Mouse (Mus musculus) thymus, postnatal 0 days (tissue): ENCODE results near the gene Gng8. TPM values are rescaled to one million over a fixed set of nuclear protein-coding genes. Genes with fewer than 3 reads are reported as not detected.

ENCODE experiments used
- DNase-seq: peaks from one replicate; pipeline ENCODE4 v3.0.0-alpha.2; 2015; ENCODE audit warnings: low spot score
- polyA plus RNA-seq: library from polyadenylated mRNA; unstranded; fragments of >200 nt; fragmentation: Nextera tagmentation; extraction: Ambion mirVana; gene quantifications from 2 replicates; pipeline ENCODE4 v1.2.1, GENCODE M21; 2015

Gene Gng8
- 0.44 and 0.85 TPM in 2 replicates for polyA plus RNA-seq

DNA sequence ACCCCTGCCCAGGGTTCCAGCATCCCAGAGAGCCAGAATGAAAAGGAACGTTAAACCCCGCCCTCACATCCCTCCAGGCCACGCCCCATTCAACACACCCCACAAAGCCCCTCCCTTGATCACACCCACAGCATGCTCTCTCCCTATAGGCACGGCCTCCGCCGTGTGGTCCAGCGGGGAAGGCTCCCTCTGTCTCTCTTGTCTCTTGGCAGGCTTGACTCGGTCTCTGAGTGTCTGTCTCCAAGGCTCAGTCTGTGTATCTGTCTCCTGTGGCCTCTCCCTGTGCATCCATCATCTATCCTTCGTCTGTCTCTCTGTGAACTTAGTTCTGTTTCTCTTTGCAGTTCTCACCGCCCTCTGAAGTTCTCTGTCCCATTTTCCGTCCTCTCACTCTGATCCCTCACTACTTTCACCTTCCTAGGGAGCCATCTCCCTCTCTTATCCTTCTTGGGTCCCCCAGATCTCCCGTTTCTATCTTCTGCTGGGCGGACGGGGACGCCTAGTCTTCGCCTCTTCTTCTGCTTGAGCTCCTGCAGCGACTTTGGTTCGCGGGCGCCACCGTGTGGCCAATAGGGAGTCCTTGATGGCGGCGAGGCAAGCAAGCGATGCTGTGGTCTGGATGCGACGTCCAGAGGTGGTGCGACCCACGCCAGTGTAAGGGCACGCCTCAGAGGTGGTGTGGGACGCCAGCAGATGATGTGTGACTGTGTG, at the start of gene Gng8:
TSS of gene Gng8 (plus strand) at position 146 of the 711 bp plus-strand sequence.
- peak; percentile 84 for DNase-seq

DNA sequence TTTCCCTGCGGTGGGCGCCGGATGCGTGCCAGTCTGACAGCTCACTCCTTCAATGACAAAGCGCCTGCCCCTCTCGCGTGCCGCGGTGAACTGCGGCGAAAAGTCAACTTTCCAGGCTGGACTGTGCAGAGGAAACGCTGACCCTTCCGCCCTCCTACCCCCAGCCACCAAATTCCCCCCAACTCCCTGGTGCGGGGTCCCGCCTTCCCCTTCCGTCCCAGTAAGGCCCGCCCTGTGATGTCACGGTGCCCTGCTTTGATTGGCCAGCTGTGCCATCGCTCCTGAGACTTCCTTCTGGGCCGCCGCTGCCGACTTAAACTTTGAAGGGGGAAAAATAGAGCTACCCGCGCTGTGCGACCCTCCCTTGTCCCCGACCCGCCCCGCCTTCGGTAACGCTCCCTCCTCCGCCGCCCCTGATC, 48.9 kb upstream of the Gng8 start, which contains the start of gene Prkd2:
TSS of gene Prkd2 (plus strand) at position 258 of the 419 bp plus-strand sequence.
- DNase-seq: peak; percentile 93

DNA sequence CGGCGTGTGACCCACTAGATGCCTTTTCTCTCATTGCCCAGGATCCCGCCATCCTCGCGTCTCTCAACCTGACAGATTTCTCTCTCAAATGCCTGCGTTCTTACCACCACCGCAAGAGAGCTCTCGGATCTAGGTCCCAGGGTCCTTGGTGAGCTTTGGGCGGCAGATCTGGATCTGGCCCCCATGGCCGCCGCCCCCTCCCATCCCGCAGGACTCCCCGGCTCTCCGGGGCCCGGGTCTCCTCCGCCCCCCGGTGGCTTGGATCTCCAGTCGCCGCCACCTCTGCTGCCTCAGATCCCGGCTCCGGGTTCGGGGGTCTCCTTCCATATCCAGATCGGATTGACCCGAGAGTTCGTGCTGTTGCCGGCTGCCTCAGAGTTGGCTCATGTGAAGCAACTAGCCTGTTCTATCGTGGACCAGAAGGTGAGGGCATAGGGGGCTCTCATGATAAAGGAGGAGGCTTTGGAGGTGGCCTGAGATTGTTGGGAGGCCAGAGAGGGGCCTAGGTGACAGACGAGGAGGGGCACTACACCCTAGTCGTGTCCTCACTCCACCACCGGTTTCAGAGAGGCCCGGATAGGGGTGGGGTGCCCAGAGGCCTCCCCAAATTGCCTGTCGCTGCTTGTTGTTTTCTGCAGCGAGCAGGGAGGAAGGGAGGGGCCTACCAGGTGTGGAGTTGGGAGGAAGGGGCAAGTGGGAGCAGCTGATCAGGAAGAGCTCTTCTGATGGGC, 48.0 kb upstream of the Gng8 start:
- peak; percentile 75 for DNase-seq

DNA sequence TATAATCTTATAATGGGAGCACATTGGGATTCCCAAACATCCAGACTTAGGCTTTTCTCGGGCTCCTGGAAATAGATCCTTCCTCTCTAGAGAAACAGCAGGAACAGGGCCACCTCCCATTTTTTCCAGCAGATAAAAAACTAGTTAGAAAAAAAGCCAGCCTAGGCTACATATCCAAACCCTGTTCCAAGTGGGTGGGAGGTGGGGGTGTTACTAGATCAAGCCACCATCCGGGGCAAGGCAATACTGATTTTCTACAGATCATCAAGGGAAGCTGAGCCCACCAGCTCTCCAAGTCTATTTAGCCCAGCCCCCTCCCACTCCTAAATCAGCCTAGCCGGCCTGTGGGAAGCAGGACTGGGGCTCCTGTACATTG, 46.9 kb upstream of the Gng8 start:
- no peak for DNase-seq

DNA sequence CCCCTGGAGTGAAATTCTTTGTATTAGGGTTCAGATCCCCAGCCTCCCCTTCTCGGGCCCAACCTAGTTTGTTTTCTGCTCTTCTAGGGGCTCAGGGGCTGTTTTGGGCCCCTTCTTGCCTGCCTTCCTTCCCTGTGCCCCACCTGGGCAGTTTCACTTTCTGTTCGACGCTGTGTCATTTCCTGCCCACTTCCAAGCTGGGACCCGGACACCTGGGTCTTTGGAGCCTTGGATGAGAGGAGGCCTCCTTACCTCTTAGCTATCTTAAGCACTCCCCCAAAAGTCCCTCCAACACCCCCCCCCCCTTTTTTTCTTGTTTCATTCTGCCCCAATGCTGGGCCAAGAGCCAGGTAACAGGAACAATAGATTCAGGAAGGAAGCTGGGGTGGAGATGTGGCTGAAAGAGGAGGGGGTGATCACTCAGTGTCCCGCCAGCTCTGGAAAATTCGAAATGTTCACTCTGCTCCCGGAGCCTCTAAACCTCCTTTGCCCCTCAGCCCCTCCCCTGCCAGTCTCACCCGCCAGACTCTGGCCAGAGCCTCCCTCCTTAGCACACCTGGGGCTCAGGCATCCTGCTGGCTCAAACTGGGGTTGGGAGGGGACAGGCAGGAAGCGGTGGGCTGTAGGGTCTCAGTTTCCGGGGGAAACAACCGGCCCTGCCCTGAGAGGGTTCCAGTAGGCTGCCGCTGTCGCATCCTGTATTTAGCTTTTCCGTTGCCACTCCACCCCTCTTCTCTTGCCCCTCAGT, 46.3 kb upstream of the Gng8 start:
- DNase-seq: peak; percentile 84

DNA sequence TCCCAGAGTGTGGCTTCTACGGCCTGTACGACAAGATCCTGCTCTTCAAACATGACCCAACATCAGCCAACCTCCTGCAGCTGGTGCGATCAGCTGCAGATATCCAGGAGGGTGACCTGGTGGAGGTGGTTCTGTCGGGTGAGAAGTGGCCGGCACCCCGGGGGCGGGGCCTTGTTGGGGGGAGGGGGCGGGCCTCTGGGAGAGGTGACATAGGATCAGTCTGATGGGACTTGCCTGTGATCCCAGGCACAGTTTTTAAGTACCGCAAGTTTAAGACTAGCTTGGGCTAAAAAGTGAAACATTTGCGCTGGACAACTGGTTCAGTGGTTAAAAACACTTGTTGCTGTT, 45.8 kb upstream of the Gng8 start:
- DNase-seq: no peak

DNA sequence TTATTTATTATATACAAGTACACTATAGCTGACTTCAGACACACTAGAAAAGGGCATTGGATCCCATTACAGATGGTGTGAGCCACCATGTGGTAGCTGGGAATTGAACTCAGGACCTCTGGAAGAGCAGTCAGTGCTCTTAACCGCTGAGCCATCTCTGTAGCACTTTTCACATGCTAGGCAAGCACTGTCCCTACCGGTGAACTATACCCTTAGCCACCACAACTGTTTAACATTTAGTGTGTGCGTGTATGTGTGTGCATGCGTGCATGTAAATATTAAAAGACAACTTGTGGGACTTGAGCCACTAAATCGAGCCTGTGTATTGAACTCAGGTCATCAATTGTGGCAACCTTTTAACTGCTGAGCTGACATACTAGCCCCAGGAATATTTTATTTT, 44.8 kb upstream of the Gng8 start:
- no peak for DNase-seq

DNA sequence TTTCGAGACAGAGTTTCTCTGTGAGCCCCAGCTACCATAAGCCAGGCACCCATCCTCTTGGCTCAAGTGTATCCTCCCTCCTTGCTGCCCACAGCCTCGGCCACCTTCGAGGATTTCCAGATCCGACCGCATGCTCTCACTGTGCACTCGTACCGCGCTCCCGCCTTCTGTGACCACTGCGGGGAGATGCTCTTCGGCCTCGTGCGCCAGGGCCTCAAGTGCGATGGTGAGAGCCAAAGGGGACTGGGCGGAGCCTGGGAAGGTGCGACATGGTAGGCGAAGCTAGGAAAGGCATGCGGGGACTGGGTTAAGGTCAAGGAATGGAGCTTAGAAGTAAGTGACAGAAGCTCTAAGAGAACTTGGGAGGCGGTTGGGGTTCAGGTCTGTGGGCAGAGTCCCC, 44.1 kb upstream of the Gng8 start:
- DNase-seq: no peak

DNA sequence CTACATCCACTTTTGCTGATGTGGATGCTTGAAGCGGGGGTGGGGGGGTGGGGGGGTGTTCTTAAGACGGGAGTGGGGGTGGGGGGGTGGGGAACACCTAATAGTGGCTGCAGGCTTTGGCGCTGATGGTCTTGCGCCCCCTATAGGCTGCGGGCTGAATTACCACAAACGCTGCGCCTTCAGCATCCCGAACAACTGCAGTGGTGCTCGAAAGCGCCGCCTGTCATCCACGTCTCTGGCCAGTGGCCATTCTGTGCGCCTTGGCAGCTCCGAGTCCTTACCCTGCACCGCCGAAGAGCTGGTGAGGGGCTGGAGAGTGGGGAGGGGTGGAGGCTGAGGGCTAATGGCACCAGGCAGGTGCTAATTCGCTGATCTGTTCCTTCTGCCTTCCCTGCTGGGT, 43.0 kb upstream of the Gng8 start:
- DNase-seq: peak; percentile 46

DNA sequence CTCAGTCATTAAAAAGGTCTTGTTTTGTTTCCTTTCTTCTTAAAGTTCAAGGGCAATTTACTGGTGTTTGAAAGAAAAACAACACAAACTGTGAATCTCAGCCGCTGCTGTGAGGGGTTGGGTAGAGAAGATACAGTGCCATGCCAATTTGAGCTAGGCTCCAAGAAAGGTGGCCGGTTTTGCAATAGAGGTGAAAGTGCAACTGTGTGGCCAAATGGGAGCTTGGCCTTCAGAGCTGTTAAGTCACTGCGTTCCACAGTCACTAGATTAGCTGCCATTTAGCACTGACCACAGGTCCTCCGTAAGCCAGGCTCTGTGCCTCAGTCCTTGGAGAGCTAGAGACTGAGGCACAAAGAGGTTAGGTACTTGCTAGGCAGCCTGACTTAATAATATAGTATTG, 40.0 kb upstream of the Gng8 start:
- DNase-seq: no peak

DNA sequence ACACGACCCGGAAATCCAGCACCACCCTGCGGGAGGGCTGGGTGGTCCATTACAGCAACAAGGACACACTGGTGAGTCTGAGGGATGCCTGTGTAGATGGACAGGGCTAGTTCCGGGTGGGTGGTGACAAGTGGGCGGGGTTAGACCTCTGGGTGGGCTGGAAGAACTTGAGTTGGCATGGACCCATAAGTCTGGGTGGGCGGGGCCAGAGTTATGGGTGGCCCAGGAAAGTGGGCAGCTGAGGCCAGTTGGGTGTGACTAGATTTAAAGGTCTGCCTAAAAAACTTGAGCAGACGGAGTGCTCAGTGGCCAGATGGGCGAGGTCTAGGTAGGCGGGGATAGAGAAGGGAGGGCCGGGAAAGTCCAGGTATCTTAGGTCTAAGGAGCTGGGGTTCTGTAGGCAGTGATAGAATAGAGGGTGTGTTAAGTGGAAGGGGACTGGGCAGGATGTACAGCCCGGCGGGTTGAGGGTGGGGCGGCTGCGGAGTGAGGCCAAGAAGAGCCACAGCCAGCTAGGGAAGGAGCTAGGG, 38.2 kb upstream of the Gng8 start:
- no peak for DNase-seq

DNA sequence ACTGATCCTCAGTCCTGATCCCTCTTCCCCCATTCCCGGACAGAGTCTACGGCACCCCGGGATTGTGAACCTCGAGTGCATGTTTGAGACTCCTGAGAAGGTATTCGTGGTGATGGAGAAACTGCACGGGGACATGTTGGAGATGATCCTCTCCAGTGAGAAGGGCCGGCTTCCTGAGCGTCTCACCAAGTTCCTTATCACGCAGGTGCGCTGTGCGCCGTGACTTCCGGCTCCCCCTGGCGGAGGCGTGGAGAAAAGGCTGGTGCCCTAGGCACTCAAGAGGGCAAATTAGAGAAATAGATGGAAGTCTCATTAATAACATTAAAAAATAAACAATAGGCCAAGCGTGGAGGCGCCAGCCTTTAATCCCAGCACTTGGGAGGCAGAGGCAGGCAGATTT, 33.2 kb upstream of the Gng8 start:
- peak; percentile 68 for DNase-seq

DNA sequence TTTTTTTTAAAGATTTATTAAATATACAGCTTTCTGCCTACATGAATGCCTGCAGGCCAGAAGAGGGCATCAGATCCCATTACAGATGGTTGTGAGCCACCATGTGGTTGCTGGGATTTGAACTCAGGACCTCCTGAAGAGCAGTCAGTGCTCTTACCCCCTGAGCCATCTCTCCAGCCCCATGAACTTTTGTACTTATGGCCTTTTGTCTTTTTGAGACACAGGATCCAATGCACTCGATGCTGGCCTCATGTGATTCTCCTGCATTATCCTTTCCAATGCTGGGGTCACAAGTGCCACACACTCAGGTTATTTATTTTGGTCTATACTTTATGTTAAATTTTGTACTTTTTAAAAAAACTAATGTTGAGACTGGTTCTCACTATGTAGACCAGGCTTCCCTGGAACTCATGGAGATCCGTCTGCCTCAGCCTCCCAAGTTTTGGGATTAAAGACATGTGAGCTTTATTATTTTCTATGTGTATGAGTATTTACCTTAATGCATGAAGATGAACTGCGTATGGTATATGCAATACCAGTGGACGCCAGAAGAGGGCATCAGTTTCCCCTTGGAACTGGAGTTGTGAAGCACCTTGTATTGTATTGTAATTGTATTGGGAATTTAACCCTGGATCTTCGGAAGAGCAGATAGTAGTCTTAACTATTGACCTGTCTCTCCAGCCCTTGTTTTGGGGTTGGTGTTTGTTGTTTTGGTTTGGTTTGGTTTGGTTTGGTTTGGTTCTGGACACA, 31.5 kb upstream of the Gng8 start:
- DNase-seq: peak; percentile 55

DNA sequence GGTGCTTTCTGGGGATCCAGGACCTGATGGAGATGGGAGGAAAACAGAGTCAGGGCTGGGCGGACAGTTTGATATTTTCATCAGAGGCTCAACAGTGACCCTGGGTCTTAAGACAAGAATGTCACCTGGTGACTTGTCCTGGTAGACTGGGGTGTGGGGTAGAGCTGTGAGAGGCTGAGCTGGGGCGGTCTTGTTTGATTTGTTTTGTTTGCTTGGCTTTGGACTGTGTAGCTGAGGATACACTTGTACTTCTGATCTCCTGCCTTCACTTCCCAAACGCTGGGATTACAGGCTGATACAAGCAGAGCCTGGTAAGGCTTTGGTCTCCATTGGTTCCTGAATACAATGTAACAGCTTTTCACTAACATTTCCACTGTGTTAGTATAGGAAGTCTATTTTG, 24.1 kb upstream of the Gng8 start:
- no peak for DNase-seq

DNA sequence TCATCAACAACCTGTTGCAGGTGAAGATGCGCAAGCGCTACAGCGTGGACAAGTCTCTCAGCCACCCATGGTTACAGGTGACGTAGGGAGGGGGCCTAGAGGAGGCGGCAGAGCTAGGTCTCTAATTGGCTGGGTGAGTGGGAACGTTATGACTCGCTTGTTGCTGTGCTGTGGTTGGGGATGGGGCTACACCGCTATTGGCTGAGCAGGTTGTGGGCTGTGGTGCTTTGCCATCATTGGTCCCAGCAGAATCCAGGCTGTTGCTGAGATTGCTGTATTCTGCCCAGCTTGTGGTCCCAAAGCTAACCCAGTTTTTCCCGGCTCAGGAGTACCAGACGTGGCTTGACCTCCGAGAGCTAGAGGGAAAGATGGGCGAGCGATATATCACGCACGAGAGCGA, 22.1 kb upstream of the Gng8 start:
- DNase-seq: no peak

DNA sequence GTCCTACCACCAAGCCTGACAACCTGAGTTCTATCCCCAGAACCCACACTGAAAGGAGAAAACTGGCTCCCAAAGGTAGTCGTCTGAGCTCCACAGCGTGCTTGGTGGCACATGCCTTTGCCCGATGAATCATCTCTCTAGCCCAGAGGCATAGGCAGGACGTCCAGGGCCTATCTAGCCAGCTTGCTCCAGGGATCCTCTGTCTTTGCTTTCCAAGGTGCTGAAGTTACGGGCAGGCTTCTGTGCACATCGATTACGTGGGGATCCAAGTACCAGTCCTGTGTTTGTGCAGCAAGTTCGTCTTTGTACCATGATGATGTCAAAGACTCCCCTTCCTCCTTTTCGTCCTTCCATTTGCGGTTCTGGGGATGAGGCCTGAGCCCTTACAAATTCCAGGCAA, 20.0 kb upstream of the Gng8 start:
- DNase-seq: no peak

DNA sequence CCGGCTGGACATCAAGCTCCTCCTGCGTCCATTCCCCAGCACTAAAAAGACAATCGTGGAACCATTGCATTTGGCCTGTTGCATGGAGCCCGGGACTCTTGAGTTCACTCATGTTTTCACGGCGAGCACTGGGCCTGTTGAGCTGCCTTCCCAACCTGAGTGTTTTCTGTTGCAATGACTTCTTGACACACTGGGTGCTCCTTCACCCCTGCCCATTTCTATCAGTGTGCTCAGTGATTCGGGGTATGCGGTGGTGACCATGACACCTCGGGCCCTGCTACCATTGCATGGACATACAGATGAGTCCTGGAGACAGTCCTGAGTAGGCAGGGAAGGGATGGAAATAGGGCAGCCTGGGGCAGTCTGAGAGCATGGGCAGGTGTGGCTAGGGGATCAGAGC, 19.1 kb upstream of the Gng8 start:
- DNase-seq: no peak

DNA sequence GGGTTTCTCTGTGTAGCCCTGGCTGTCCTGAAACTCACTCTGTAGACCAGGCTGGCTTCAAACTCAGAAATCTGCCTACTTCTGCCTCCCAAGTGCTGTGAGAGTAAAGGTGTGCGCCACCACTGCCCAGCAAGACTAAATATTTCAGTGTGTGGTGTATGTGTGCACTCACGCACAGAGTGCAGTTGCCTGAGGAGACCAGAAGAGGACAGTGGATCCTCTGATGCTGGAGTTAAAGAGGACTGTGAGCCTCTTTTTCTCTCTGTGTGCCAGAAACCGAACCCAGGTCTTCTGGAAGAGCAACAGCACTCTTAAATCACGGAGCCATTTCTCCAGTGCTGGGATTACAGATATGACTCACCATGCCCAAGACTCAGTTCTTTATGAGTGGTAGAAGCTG, 18.2 kb upstream of the Gng8 start:
- DNase-seq: no peak

DNA sequence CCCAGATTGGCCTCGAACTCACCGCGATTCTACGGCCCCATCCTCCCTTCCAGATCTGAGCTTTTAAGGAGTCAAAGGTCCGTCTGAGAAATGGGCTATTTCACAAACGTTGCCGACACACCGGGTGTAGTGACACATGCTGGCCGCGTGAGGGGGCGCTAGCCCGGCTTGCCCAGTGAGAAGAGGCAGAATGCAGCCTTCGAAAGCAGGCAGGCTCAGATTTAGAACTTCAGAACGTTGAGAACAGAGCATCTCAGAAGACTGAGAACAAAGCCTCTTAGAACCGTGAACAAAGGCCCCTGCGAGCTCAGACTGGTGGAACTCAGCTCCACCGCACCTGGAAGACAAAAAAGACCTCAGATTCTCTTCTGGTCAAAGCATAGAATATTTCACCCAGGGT, 17.4 kb upstream of the Gng8 start:
- DNase-seq: peak; percentile 83

DNA sequence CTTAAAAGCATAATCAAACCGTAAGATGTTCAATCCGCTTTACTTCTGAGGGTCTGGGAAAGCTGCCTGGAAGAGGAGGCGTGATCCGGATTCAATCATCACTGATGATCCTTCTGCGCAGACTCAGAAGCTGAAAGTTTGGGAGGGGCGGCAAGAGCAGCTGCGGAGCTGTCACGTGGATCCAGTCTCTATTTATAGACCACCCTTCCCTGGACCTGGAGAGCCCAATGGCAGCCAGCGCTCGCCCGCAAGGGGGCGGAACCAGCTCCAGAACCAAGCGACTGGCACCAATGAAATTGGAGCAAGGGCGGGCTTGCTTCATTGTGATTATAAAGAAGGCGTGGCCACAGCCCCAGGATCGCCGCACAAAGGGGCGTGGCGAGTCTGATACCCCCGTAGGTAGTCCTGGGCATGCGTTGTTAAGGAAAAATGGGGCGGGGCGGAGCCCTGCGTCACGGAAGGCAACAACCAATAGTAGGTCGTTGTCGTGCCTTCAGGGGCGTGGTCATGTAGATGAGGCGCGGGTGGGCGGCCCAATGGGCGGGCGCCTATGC, 16.8 kb upstream of the Gng8 start:
- peak; percentile 100 for DNase-seq

DNA sequence AGATGAGACGGTGACA, 16.5 kb upstream of the Gng8 start, which contains the start of gene Dact3:
TSS of gene Dact3 (plus strand) at position 8 of the 16 bp plus-strand sequence.
- DNase-seq: no peak

DNA sequence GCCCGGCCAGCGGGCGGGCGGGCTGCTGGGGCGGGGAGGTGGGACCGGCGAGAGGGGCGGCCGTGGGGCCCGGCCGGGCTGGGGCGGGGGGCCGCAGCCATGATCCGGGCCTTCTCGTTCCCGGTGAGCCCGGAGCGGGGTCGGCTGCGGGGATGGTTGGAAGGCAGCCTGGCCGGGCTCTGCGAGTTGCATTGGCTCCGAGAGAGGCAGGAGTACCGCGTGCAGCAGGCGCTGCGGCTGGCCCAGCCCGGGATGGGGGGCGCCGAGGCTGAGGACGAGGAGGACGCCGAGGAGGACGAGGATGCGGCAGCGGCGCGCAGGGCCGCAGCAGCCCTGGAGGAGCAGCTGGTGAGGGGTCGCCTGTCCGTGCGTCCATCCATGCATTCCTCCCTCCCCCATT, 16.3 kb upstream of the Gng8 start:
- DNase-seq: no peak
